In the genomic region with DNA sequence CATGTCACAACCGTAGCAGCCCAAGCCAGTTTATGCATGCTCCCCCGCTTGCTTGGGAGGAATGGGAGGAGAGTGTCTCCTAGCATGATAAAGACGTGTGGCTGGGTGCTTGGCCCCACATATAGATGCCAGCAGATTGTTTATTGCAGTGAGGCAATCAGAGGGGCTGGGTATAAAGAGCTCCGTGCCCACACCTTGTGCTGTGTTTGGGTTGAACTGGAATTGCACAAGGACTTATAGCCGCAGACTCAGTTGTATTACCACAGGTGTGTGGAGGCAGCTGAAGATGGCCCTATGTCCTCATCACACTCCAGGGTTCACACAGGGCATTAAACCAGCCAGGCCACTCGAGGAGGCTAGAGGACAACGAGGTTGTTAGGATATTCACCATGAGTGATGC, we compare ENCODE assay signal across 20 mouse cellular contexts.
DNase-seq lines count a peak whose midpoint lies in the region; ATAC-seq and TF ChIP-seq lines count a peak whose summit lies in the region.
"Had no signal": no experiment of that assay in that cellular context is flagged by ENCODE, and none has a peak within 500 bp of the region (broad histone marks: within the 10 kb centered on the region; RNA-seq: fewer than 3 reads in every experiment).

No protein-coding gene starts in this region.

- no peaks in the 10 kb centered on the region for H3K27me3 ChIP-seq in intestine, embryonic 16.5 days (replicated peaks; ENCODE audit: control insufficient read depth, insufficient read depth, low read length)
- no peaks in the 10 kb centered on the region for H3K27me3 ChIP-seq in intestine, embryonic 15.5 days (replicated peaks)
- H3K27me3 ChIP-seq in midbrain, embryonic 11.5 days (ENCODE audit: control insufficient read depth, insufficient read depth, low read length): no peaks in the 10 kb centered on the region
- no peaks in the 10 kb centered on the region for H3K27me3 ChIP-seq in midbrain, embryonic 13.5 days
- no peaks in the 10 kb centered on the region for H3K27me3 ChIP-seq in intestine, postnatal 0 days (replicated peaks; ENCODE audit: control insufficient read depth, insufficient read depth, low read length)
- H3K27me3 ChIP-seq: embryonic facial prominence, embryonic 12.5 days; forebrain, embryonic 12.5 days had no signal

- no peak for TF ChIP-seq CTCF in intestine, postnatal 0 days (IDR thresholded peaks at IDR 0.05; ENCODE audit: low read depth)

- no peak overlapping the region for H3K9ac ChIP-seq in intestine, embryonic 16.5 days (ENCODE audit: low read depth, low read length)
- H3K9ac ChIP-seq in intestine, embryonic 15.5 days: no peak overlapping the region
- H3K9ac ChIP-seq in midbrain, embryonic 11.5 days (ENCODE audit: low read length): no peak overlapping the region
- no peak overlapping the region for H3K9ac ChIP-seq in midbrain, embryonic 13.5 days (replicated peaks)
- no peak overlapping the region for H3K9ac ChIP-seq in intestine, postnatal 0 days (ENCODE audit: low read depth, low read length)
- H3K9ac ChIP-seq: embryonic facial prominence, embryonic 12.5 days; forebrain, embryonic 12.5 days had no signal

- no peaks in the 10 kb centered on the region for H3K9me3 ChIP-seq in intestine, embryonic 16.5 days (ENCODE audit: control insufficient read depth, low read length)
- no peaks in the 10 kb centered on the region for H3K9me3 ChIP-seq in intestine, embryonic 15.5 days
- no peaks in the 10 kb centered on the region for H3K9me3 ChIP-seq in midbrain, embryonic 11.5 days (ENCODE audit: control insufficient read depth, low read length)
- no peaks in the 10 kb centered on the region for H3K9me3 ChIP-seq in midbrain, embryonic 13.5 days
- no peaks in the 10 kb centered on the region for H3K9me3 ChIP-seq in intestine, postnatal 0 days (ENCODE audit: control insufficient read depth)
- H3K9me3 ChIP-seq: embryonic facial prominence, embryonic 10.5 days; embryonic facial prominence, embryonic 12.5 days; forebrain, embryonic 10.5 days; forebrain, embryonic 12.5 days had no signal

- peaks cover 5% of the 10 kb centered on the region for H3K4me1 ChIP-seq in intestine, embryonic 16.5 days (ENCODE audit: control insufficient read depth, insufficient read depth, low read length)
- H3K4me1 ChIP-seq in intestine, embryonic 15.5 days (replicated peaks): peaks cover 16% of the 10 kb centered on the region; the same call in 1 of the 2 replicates
- H3K4me1 ChIP-seq in midbrain, embryonic 11.5 days (ENCODE audit: control insufficient read depth, insufficient read depth, low read length): 0 out of 2 replicates have a peak, but pooled peaks cover 2% of the 10 kb centered on the region
- no peaks in the 10 kb centered on the region for H3K4me1 ChIP-seq in midbrain, embryonic 13.5 days (replicated peaks)
- 0 out of 2 replicates have a peak, but pooled peaks cover 5% of the 10 kb centered on the region for H3K4me1 ChIP-seq in intestine, postnatal 0 days (replicated peaks; ENCODE audit: control insufficient read depth, insufficient read depth, low read length)
- H3K4me1 ChIP-seq: forebrain, embryonic 12.5 days had no signal

- no peak overlapping the region for H3K27ac ChIP-seq in intestine, embryonic 16.5 days (ENCODE audit: low read length)
- H3K27ac ChIP-seq in intestine, embryonic 15.5 days: no peak overlapping the region
- H3K27ac ChIP-seq in midbrain, embryonic 11.5 days (ENCODE audit: low read depth, low read length): no peak overlapping the region
- H3K27ac ChIP-seq in midbrain, embryonic 13.5 days: no peak overlapping the region
- H3K27ac ChIP-seq in intestine, postnatal 0 days (ENCODE audit: low read depth, low read length): no peak overlapping the region
- H3K27ac ChIP-seq: embryonic facial prominence, embryonic 10.5 days; embryonic facial prominence, embryonic 12.5 days; forebrain, embryonic 10.5 days; forebrain, embryonic 12.5 days had no signal

- WGBS in intestine, embryonic 16.5 days: 77% methylated on average over 7 of the region's 7 CpGs
- WGBS in intestine, embryonic 15.5 days: 72% methylated on average over 7 of the region's 7 CpGs
- WGBS in midbrain, embryonic 11.5 days: 89% methylated on average over 7 of the region's 7 CpGs
- 93% methylated on average over 7 of the region's 7 CpGs for WGBS in midbrain, embryonic 13.5 days
- 49% methylated on average over 7 of the region's 7 CpGs for WGBS in intestine, postnatal 0 days

- no peak overlapping the region for H3K4me3 ChIP-seq in intestine, embryonic 16.5 days (ENCODE audit: low read length)
- no peak overlapping the region for H3K4me3 ChIP-seq in intestine, embryonic 15.5 days (replicated peaks)
- no peak overlapping the region for H3K4me3 ChIP-seq in midbrain, embryonic 11.5 days (ENCODE audit: low read depth, low read length)
- H3K4me3 ChIP-seq in midbrain, embryonic 13.5 days (replicated peaks): no peak overlapping the region
- H3K4me3 ChIP-seq in intestine, postnatal 0 days (ENCODE audit: low read depth, low read length): no peak overlapping the region
- H3K4me3 ChIP-seq: embryonic facial prominence, embryonic 10.5 days; embryonic facial prominence, embryonic 12.5 days; forebrain, embryonic 10.5 days; forebrain, embryonic 12.5 days had no signal

- no peaks in the 10 kb centered on the region for H3K36me3 ChIP-seq in intestine, embryonic 16.5 days (ENCODE audit: control insufficient read depth, insufficient read depth, low read length)
- no peaks in the 10 kb centered on the region for H3K36me3 ChIP-seq in intestine, embryonic 15.5 days
- H3K36me3 ChIP-seq in midbrain, embryonic 11.5 days (ENCODE audit: control insufficient read depth, insufficient read depth, low read length): no peaks in the 10 kb centered on the region
- 0 out of 2 replicates have a peak, but pooled peaks cover 3% of the 10 kb centered on the region for H3K36me3 ChIP-seq in midbrain, embryonic 13.5 days
- H3K36me3 ChIP-seq in intestine, postnatal 0 days (ENCODE audit: control insufficient read depth, insufficient read depth): no peaks in the 10 kb centered on the region
- H3K36me3 ChIP-seq: embryonic facial prominence, embryonic 12.5 days had no signal

- H3K4me2 ChIP-seq in intestine, embryonic 16.5 days (ENCODE audit: low read depth, low read length): no peak overlapping the region
- H3K4me2 ChIP-seq in intestine, embryonic 15.5 days (replicated peaks): no peak overlapping the region
- H3K4me2 ChIP-seq in midbrain, embryonic 11.5 days: no peak overlapping the region
- H3K4me2 ChIP-seq in midbrain, embryonic 13.5 days (replicated peaks): no peak overlapping the region
- H3K4me2 ChIP-seq in intestine, postnatal 0 days (replicated peaks; ENCODE audit: low read depth): no peak overlapping the region
- H3K4me2 ChIP-seq: embryonic facial prominence, embryonic 12.5 days; forebrain, embryonic 12.5 days had no signal

- DNase-seq in midbrain, embryonic 11.5 days (ENCODE audit: low spot score, missing footprints): peak; percentile 23
- DNase-seq in neural tube, embryonic 10.5 days (ENCODE audit: extremely low spot score, low spot score): no peak
- DNase-seq in adipocyte (ENCODE audit: low spot score): no peak
- DNase-seq: adrenal gland, adult 8-10 months; adrenal gland, postnatal 36 days; cerebellum, adult 11-12 months; cerebellum, adult 2 months; cerebellum, adult 9-10 months; cerebellum, postnatal 10 days; cerebellum, postnatal 25 days had no signal

- peak; percentile 26; the same call in 1 of the 2 replicates for ATAC-seq in intestine, embryonic 16.5 days
- ATAC-seq in intestine, embryonic 15.5 days: no peak
- no peak for ATAC-seq in midbrain, embryonic 11.5 days (ENCODE audit: low FRiP score)
- ATAC-seq in midbrain, embryonic 13.5 days: no peak
- ATAC-seq in intestine, postnatal 0 days: peak; percentile 51
- ATAC-seq: forebrain, embryonic 14.5 days; forebrain, embryonic 16.5 days had no signal

Comparison
In these comparisons a context has a peak if more than half of its experiments do, and no peak if none do; other contexts are left out.
1. ATAC-seq: peak in intestine, embryonic 16.5 days (single experiment) and intestine, postnatal 0 days (single experiment); none in intestine, embryonic 15.5 days (single experiment), midbrain, embryonic 11.5 days (single experiment) and midbrain, embryonic 13.5 days (single experiment).